Mouse (Mus musculus): ENCODE data around the gene Nrn1.

- TF ChIP-seq CTCF (IDR thresholded peaks at IDR 0.05; ENCODE audit: low read depth, low read length), result no peak
- TF ChIP-seq POLR2A (IDR thresholded peaks at IDR 0.05; ENCODE audit: extremely low read depth, insufficient read depth, low read length), result no peak
These were observed 3.7 kb downstream of the Nrn1 start for GRCm38 (mm10) chr13:36731016-36731930.

Measured in liver, adult 2 months (tissue).